In genomic region chr14:58417545-58417944, GRCm38 (mm10) we compare ENCODE assay signal across 17 mouse cellular contexts.
DNase-seq lines count a peak whose midpoint lies in the region; ATAC-seq and TF ChIP-seq lines count a peak whose summit lies in the region.
"Had no signal": no experiment of that assay in that cellular context is flagged by ENCODE, and none has a peak within 500 bp of the region (broad histone marks: within the 10 kb centered on the region; RNA-seq: fewer than 3 reads in every experiment).

No protein-coding gene starts in this region.

- H3K9ac ChIP-seq in hindbrain, embryonic 16.5 days (ENCODE audit: low read depth, low read length): no peak overlapping the region
- H3K9ac ChIP-seq in hindbrain, embryonic 13.5 days: no peak overlapping the region
- H3K9ac ChIP-seq in midbrain, embryonic 15.5 days: no peak overlapping the region
- H3K9ac ChIP-seq in neural tube, embryonic 15.5 days (replicated peaks): no peak overlapping the region

- WGBS in hindbrain, embryonic 16.5 days: 22% methylated on average over 1 of the region's 1 CpGs
- 35% methylated on average over 1 of the region's 1 CpGs for WGBS in hindbrain, embryonic 13.5 days
- WGBS in midbrain, embryonic 10.5 days: 26% methylated on average over 1 of the region's 1 CpGs
- WGBS in midbrain, embryonic 15.5 days: 14% methylated on average over 1 of the region's 1 CpGs
- 26% methylated on average over 1 of the region's 1 CpGs for WGBS in neural tube, embryonic 15.5 days

- H3K4me2 ChIP-seq in hindbrain, embryonic 16.5 days (ENCODE audit: low read length): no peak overlapping the region
- no peak overlapping the region for H3K4me2 ChIP-seq in hindbrain, embryonic 13.5 days
- H3K4me2 ChIP-seq in midbrain, embryonic 15.5 days: no peak overlapping the region
- no peak overlapping the region for H3K4me2 ChIP-seq in neural tube, embryonic 15.5 days

- no peaks in the 10 kb centered on the region for H3K27me3 ChIP-seq in hindbrain, embryonic 16.5 days (replicated peaks; ENCODE audit: control insufficient read depth, insufficient read depth, low read length)
- H3K27me3 ChIP-seq in hindbrain, embryonic 13.5 days: no peaks in the 10 kb centered on the region
- no peaks in the 10 kb centered on the region for H3K27me3 ChIP-seq in midbrain, embryonic 10.5 days (ENCODE audit: low read depth, poor library complexity, severe bottlenecking)
- H3K27me3 ChIP-seq in midbrain, embryonic 15.5 days (replicated peaks): no peaks in the 10 kb centered on the region
- H3K27me3 ChIP-seq in neural tube, embryonic 15.5 days (replicated peaks): no peaks in the 10 kb centered on the region

- peak; percentile 72 for ATAC-seq in hindbrain, embryonic 16.5 days
- ATAC-seq in hindbrain, embryonic 13.5 days (ENCODE audit: low FRiP score): no peak
- ATAC-seq in midbrain, embryonic 15.5 days (replicated peaks): no peak
- peak; percentile 50; the same call in 1 of the 2 replicates for ATAC-seq in neural tube, embryonic 15.5 days (ENCODE audit: low FRiP score)
- ATAC-seq: forebrain, embryonic 14.5 days; inflammation-experienced regulatory T-cells, adult 6 months had no signal

- no peaks in the 10 kb centered on the region for H3K36me3 ChIP-seq in hindbrain, embryonic 16.5 days (ENCODE audit: control insufficient read depth, insufficient read depth, low read length)
- H3K36me3 ChIP-seq in hindbrain, embryonic 13.5 days: no peaks in the 10 kb centered on the region
- no peaks in the 10 kb centered on the region for H3K36me3 ChIP-seq in midbrain, embryonic 10.5 days
- no peaks in the 10 kb centered on the region for H3K36me3 ChIP-seq in midbrain, embryonic 15.5 days (replicated peaks)
- H3K36me3 ChIP-seq in neural tube, embryonic 15.5 days: no peaks in the 10 kb centered on the region
- H3K36me3 ChIP-seq: embryonic facial prominence, embryonic 10.5 days had no signal

- H3K4me3 ChIP-seq in hindbrain, embryonic 16.5 days (ENCODE audit: low read length): no peak overlapping the region
- H3K4me3 ChIP-seq in hindbrain, embryonic 13.5 days: no peak overlapping the region
- H3K4me3 ChIP-seq in midbrain, embryonic 10.5 days: no peak overlapping the region
- no peak overlapping the region for H3K4me3 ChIP-seq in midbrain, embryonic 15.5 days
- no peak overlapping the region for H3K4me3 ChIP-seq in neural tube, embryonic 15.5 days (replicated peaks)
- H3K4me3 ChIP-seq: embryonic facial prominence, embryonic 10.5 days had no signal

- no peaks in the 10 kb centered on the region for H3K9me3 ChIP-seq in hindbrain, embryonic 16.5 days (ENCODE audit: control insufficient read depth, low read length)
- no peaks in the 10 kb centered on the region for H3K9me3 ChIP-seq in hindbrain, embryonic 13.5 days
- H3K9me3 ChIP-seq in midbrain, embryonic 10.5 days (replicated peaks): no peaks in the 10 kb centered on the region
- no peaks in the 10 kb centered on the region for H3K9me3 ChIP-seq in midbrain, embryonic 15.5 days
- H3K9me3 ChIP-seq in neural tube, embryonic 15.5 days (replicated peaks): no peaks in the 10 kb centered on the region
- H3K9me3 ChIP-seq: embryonic facial prominence, embryonic 10.5 days had no signal

- peak; percentile 11 for DNase-seq in midbrain, embryonic 10.5 days (ENCODE audit: low spot score)
- peak; percentile 42 for DNase-seq in brain, embryonic 14.5 days (ENCODE audit: low read depth)
- DNase-seq: adrenal gland, adult 2 months; adrenal gland, postnatal 25 days; cerebellum, adult 2 months; cerebellum, postnatal 10 days; gastrocnemius, postnatal 36 days; heart, adult 11 months; heart, postnatal 10 days; heart, postnatal 4 days had no signal

- no peak for TF ChIP-seq POLR2A in brain, embryonic 14.5 days (IDR thresholded peaks at IDR 0.05; ENCODE audit: borderline replicate concordance, extremely low read depth, insufficient read depth, insufficient read length, poor library complexity, severe bottlenecking)

- no peaks in the 10 kb centered on the region for H3K4me1 ChIP-seq in hindbrain, embryonic 16.5 days (ENCODE audit: control insufficient read depth, insufficient read depth, low read depth, low read length)
- H3K4me1 ChIP-seq in hindbrain, embryonic 13.5 days (replicated peaks): no peaks in the 10 kb centered on the region
- H3K4me1 ChIP-seq in midbrain, embryonic 10.5 days: peaks cover 6% of the 10 kb centered on the region
- no peaks in the 10 kb centered on the region for H3K4me1 ChIP-seq in midbrain, embryonic 15.5 days
- H3K4me1 ChIP-seq in neural tube, embryonic 15.5 days: no peaks in the 10 kb centered on the region
- H3K4me1 ChIP-seq: embryonic facial prominence, embryonic 10.5 days had no signal

- H3K27ac ChIP-seq in hindbrain, embryonic 16.5 days (ENCODE audit: low read depth, low read length): no peak overlapping the region
- H3K27ac ChIP-seq in hindbrain, embryonic 13.5 days: no peak overlapping the region
- H3K27ac ChIP-seq in midbrain, embryonic 10.5 days (replicated peaks): no peak overlapping the region
- no peak overlapping the region for H3K27ac ChIP-seq in midbrain, embryonic 15.5 days
- H3K27ac ChIP-seq in neural tube, embryonic 15.5 days (replicated peaks): no peak overlapping the region
- H3K27ac ChIP-seq: embryonic facial prominence, embryonic 10.5 days had no signal

- TF ChIP-seq CTCF in brain, embryonic 14.5 days (IDR thresholded peaks at IDR 0.05; ENCODE audit: borderline replicate concordance, extremely low read depth, insufficient read depth, insufficient read length): no peak

Comparison
In these comparisons a context has a peak if more than half of its experiments do, and no peak if none do; other contexts are left out.
1. ATAC-seq: peak in hindbrain, embryonic 16.5 days (single experiment) and neural tube, embryonic 15.5 days (single experiment); none in hindbrain, embryonic 13.5 days (single experiment) and midbrain, embryonic 15.5 days (single experiment).